Mouse (Mus musculus) thymus, postnatal 36 days (tissue): Measurements from ENCODE around the gene Jmjd8.

Experiments
- DNase-seq, 2 experiments: peaks; one replicate each; pipeline ENCODE4 v3.0.0; 2022; ENCODE audit warnings: mixed read lengths in 2 of 2

Jmjd8 gene

GRCm38 (mm10) chr17:25879750-25880149 lies 51.1 kb downstream of the Jmjd8 start:
- no peak for DNase-seq

- DNase-seq, result no peak
Observed at GRCm38 (mm10) chr17:25880196-25880910, 51.7 kb downstream of the Jmjd8 start, which contains the start of gene Wfikkn1. Gene Wfikkn1 (minus strand): TSS chr17:25880858.

DNA sequence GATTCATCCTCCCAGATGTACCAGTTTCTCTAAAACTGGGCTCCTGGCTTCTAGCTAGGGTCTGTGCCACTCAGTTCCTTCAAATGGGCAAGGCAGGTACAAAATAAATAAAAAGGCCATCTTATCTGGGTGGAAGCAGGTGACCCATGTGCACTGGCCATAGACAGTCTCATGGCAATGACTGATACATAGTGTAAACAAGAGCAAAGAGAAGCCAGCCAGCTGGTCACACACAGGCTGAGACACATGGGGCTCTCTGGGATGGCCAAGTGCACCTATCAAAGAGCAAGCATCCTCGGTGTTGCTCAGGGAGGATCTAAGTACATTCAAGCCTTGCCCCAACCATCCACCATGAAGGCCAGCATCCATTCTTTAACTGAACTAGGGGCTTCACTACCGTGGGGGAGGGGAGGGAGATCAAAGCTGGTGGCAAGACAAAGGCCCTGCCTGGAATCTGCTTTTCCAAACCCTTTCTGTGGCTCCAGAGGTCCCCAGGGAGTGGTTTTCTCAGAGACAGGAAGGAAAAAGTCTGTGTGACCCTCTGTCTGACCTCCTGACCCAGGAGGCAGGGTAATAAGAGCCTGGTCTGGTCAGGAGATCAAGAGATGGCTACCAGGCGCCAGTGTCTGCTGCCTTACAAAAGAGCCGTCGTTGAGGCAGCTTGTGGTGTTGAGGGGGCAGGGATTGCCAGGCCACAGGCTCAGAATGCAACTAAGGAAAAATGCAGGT lies 52.4 kb downstream of the Jmjd8 start:
- DNase-seq, result no peak
